Mouse (Mus musculus) liver, embryonic 13.5 days (tissue): Measurements from ENCODE around the gene Plekho2. TPM values are rescaled to one million over a fixed set of nuclear protein-coding genes. Genes with fewer than 3 reads are reported as not detected.

Source experiments
- polyA plus RNA-seq: library from polyadenylated mRNA; unstranded; fragments of >200 nt; fragmentation: Nextera tagmentation; extraction: Ambion mirVana; gene quantifications from 2 replicates; pipeline ENCODE4 v1.2.1, GENCODE M21; 2015

Gene Plekho2
- polyA plus RNA-seq, 1 experiment from 2014 or later: 24.2 TPM

Other genes starting within 250 kb of the Plekho2 start
- gene Pdcd7, start 233.9 kb downstream of the Plekho2 start, polyA plus RNA-seq: 4.0 and 4.4 TPM in 2 replicates
- gene Ubap1l, start 219.0 kb downstream of the Plekho2 start, polyA plus RNA-seq: not detected in 2 replicates
- gene Kbtbd13, start 188.4 kb downstream of the Plekho2 start, polyA plus RNA-seq: 0.03 and 0.16 TPM in 2 replicates
- gene Rasl12, start 181.5 kb downstream of the Plekho2 start, polyA plus RNA-seq: 0.12 and 0.22 TPM in 2 replicates
- not detected in 2 replicates for gene Slc51b, start 157.1 kb downstream of the Plekho2 start, polyA plus RNA-seq
- gene Mtfmt, start 144.3 kb downstream of the Plekho2 start, polyA plus RNA-seq: 8.4 and 10.6 TPM in 2 replicates
- gene Spg21, start 119.1 kb downstream of the Plekho2 start, polyA plus RNA-seq: 28.0 and 37.1 TPM in 2 replicates
- gene Ankdd1a, start 59.8 kb downstream of the Plekho2 start, polyA plus RNA-seq: not detected in 2 replicates
- 11.0 and 13.8 TPM in 2 replicates for gene Pif1, start 7.1 kb upstream of the Plekho2 start, polyA plus RNA-seq
- gene Rbpms2, start 49.6 kb upstream of the Plekho2 start, polyA plus RNA-seq: 12.6 and 15.4 TPM in 2 replicates
- gene Oaz2, start 88.0 kb upstream of the Plekho2 start, polyA plus RNA-seq: 49.6 and 54.3 TPM in 2 replicates
- 1.7 and 1.8 TPM in 2 replicates for gene Zfp609, start 247.5 kb upstream of the Plekho2 start, polyA plus RNA-seq